Mouse (Mus musculus): ENCODE data around the gene Col24a1. TPM values are rescaled to one million over a fixed set of nuclear protein-coding genes. Genes with fewer than 3 reads are reported as not detected.

Col24a1 gene
- total RNA-seq, 4 experiments from 2014 or later: not detected

DNA sequence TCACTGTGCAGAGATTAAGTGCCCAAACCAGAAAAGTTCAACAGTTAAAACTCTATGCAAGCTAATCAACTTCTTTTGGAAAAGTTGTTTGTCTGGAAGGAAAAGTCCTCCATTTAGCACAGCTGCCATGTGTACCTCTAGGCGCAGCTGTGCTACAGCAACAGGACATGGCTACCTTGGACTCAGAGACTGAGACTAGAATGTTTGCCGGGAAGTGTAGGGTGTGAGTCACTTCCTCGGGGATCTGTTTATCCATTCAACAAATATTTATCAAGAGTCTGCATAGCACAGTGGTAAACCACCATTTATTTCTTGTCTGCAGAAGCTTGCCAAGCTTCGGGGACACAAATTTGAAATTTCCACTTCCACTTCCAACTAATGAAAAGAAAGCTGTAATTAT is 178.8 kb downstream of the Col24a1 start:
- no peak for DNase-seq

DNA sequence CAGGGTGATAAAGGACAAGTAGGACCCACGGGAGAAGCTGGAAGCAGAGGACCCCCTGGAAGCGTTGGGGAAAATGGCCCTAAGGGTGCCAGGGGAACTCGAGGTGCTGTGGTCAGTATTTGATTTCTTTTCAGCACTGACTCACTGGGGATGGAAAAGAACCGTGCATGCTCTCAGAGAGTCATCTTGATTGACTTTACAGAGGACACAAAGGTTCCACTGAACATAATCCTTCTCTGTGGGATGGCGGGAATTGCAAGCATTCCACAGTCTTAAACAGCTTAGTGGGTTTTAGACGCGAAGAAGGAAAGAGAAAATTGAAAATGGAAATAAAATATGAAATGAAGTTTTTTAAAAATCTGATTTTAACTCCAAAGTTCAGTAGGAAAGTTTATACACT is 181.9 kb downstream of the Col24a1 start:
- DNase-seq: no peak

DNA sequence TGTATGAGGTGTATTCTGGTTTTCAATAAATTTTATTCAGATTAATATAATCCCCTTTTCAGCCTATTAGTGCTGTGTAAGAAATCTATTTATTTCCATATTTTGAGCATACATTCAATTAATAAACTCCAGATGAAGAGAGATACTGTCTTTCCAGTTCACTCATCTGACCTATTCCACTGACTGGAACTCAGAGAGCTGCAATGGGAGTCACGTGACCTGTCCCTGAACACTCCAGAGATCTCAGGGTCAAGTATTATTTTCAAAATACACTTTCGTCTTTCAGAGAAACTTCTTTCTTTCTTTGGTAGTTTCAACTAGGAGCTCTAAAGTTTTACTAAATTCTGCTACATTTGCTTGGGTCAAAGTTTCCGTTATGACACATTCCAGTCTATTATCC is 184.4 kb downstream of the Col24a1 start:
- no peak for DNase-seq

DNA sequence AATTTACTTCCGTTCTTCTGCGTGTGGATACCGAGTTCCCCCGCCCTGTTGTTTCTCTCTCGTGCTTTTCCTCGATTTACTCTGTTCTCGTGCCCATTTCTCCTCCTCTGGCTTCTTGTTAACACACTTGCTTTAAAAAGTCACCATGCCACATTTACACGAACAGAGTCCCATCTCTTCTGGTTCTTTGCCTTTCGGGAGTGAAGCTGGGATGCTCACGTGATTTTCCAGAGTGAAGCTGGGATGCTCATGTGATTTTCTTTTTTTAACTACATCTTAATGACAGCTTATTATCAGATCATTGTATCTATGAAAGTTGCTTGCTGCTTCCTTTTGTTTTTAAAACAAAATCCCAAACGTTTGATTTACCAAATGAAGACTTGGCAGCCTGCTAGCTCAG is 184.8 kb downstream of the Col24a1 start:
- DNase-seq: no peak

DNA sequence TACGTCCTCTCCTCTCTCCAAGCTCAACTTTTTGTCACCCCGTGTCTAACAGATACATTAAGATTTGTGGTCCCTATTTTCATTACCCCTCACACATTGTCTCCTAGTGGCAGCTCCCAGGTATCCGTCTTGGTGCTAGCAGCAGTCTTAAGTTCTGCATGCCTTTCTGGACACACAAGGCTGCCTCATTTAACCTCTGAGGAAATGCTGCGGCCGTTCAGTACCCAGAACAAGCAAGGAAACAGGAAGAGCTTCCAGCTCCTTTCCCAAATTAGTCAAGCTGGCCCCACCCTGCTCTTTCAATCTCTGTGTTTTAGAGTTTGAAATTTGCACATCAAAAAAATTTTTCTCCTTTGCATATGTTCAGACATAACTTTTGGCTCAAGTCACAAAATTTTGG is 186.2 kb downstream of the Col24a1 start:
- DNase-seq: no peak

DNA sequence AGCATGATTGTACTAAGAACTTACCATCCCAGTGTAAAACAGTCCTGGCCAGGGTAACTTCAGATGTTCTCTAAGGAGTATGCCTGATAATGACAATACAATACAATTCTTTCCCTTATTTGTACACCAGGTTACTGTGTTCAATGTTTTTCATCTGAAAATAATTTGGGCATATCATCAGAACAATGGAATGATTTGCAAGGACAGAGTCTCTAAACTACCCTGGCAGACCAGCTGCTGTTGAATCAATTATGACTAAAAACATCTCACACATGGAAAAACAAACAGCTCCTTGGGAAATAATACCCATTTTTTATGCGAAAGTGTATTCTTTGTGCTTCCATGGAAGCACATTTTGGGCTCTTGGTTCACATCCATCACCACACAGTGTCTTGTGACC is 198.0 kb downstream of the Col24a1 start:
- DNase-seq: no peak

DNA sequence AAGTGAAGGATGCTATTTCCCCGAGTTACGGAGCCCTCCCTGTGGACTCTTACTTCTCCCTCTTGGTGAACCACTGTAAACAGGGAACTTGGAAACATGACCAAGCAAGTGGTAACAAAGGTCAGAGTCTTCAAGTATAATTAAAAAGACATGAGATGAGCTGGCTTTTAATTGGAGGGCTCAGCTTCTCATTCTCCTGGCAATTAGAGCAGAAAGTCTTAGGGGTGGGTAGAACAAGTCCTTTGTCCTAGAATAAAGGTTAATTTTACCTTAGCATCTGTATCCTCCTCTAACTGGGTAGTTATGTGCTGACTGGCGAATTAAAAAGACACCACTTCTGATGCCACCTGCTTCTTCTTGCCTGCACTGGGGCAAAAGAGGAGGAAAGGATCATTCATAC is 199.1 kb downstream of the Col24a1 start:
- no peak for DNase-seq

DNA sequence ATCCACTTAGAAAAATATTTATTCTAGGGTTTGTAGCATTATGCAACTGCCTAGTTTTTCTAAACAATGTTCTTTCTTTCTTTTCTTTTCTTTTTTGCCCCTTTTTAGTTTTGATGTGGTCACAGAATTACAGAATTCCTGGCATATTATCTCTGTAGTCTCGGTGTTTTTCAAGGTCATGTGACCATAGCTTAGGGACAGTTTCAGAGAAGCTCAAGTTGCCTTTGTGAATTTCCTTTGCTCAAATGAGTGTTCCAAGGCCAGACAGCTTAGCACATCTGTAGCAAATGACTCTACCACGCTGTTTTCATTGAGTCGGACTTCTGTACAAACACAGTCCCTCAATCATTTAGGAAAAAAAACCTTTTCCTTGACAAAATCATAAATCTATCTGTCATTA is 205.9 kb downstream of the Col24a1 start:
- no peak for DNase-seq

DNA sequence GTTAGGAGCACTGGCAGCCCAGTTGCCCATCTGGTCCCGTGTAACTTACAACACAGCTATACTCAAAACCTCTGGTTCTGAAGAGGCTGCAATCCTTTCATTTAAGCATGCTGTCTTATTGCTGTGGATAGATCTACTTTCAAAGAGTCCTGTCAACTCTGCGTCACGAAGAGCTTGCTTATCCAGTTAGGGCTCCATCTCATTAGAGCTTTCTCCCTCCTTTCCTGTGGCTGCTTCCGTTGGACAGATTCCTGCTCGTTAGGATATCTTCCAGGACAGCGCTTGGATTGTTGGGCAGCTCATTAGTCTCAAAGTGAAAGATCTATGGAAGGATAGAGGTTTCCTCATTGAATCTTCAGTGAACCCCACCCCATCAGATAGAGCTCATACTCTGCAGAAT is 206.6 kb downstream of the Col24a1 start:
- no peak for DNase-seq

DNA sequence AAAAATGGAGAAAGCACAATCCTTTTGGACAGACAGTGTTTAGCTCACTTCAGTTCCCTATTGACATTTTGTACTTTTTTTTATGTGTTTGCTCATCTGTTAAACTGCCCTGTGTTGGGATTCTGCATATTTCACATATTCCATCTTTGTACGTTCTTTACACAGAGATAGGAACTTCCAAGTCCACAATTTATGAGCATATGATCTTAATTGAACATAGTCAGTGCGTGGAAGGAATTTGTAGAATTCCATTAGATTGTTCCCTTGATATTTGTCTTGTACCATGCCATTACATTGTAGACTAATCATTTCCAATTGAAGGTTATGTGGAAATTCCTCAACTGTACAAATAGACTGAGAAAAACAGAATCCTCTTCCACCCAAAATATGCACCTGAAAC is 212.6 kb downstream of the Col24a1 start:
- no peak for DNase-seq

DNA sequence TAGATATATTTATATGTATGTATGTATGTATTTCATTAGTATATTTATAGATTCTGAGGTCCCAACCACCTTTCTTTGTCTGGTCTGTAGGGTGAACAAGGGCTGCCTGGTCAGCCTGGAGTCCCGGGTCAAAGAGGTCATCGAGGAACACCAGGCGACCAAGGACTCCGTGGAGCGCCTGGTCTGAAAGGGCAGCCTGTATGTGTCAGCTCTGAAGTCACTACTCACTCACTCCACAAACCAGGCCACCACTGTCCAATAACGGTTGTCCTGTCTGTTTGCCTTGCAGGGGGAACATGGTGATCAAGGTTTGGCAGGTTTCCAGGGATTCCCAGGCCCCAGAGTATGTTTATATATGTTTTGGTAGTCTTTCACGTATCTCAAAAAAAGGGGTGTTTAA is 216.3 kb downstream of the Col24a1 start:
- DNase-seq: no peak

DNA sequence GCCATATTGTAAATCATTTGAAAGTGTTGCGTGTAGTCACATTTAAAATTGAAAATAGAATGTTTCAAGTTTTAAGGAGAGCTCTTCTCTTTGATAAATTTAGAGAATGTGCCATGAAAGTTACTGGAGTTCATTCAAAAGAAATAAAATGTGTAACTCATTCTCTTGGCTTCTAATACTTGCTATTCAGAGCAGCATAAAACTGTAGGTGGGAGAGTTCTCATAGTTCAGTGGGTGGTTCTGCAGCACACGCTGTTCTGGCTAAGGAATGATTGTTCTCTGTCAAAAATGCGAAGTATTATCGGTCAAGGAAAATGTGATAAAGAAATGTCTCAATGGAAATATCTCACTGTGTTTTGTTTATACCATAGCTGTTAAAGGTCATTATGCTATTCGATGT is 221.9 kb downstream of the Col24a1 start:
- no peak for DNase-seq

DNA sequence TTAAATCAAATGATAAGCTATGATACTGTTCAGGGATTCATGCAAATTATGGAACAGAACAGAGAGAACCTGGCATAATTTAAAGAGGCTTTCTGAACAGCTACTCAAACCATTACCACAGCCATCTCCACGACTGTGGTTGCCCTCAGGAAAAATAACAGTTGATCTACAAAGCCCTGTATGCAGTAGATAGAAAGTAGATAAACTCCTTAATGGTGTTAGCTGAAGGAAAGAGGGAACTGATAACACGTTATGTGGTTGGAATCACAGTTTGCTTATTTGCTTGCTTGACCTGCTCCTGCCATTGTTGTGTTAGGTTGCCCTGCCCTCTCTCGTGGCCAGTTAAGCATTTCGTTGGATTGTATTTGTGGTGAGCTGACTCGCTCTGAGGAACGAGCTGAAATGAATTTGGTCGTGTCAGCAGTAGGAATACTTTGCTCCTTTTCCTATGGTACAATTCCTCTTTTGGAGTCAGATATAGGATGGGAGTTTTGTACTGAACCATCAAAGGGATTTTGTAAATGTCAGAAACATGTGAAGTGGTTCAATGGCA is 229.3 kb downstream of the Col24a1 start:
- no peak for DNase-seq

DNA sequence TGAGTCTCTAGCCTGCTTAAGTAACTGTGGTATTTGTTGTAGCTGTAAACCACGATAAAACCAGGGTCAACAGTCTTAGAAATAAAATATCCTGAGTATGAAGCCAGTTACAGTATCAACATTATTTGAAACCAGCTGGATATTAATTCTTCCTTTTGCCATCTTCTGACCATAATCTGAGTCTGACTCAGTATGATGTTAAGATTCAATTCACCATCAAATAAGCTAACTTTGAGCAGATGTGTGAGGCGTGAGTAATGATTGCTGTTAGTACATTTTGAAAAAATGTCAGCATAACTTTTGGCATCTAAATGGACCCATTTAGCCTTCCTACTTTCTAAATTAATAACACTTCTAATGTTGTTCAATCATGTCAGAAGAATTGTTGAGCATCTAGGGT is 230.0 kb downstream of the Col24a1 start:
- no peak for DNase-seq

DNA sequence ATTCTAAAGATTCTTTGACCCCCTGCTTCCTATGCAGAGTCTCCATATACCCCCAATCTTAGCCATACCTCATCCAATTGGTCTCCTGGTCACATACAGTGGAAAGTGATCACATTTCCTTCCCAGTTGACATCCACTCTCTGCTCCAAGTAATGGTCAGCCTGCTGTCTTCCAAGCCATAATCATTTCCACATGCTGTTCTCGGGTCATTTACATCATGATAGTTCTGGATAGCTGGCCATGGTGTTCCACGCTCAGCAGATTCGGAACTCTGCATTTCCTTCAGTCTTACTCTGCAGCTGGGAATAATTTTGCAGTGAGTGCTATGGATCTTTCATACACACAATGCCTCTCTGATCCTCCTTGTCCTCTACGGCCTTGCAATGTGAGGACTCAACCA is 233.0 kb downstream of the Col24a1 start:
- no peak for DNase-seq

DNA sequence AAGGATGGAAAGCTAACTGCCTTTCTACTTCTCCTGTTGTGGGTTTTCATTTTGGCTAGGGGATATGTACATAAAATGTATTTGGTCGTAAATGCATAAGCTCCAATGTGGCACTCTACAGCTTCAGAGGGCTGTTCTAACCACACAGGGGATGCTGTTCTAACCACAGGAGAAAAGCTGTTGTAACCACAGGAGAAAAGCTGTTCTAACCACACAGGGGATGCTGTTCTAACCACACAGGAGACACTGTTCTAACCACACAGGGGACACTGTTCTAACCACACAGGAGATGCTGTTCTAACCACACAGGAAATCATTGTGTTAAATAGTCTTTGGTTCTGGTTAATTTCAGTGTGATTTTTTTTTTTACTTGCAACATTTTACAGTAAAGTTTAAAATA is 245.6 kb downstream of the Col24a1 start:
- DNase-seq: no peak

DNA sequence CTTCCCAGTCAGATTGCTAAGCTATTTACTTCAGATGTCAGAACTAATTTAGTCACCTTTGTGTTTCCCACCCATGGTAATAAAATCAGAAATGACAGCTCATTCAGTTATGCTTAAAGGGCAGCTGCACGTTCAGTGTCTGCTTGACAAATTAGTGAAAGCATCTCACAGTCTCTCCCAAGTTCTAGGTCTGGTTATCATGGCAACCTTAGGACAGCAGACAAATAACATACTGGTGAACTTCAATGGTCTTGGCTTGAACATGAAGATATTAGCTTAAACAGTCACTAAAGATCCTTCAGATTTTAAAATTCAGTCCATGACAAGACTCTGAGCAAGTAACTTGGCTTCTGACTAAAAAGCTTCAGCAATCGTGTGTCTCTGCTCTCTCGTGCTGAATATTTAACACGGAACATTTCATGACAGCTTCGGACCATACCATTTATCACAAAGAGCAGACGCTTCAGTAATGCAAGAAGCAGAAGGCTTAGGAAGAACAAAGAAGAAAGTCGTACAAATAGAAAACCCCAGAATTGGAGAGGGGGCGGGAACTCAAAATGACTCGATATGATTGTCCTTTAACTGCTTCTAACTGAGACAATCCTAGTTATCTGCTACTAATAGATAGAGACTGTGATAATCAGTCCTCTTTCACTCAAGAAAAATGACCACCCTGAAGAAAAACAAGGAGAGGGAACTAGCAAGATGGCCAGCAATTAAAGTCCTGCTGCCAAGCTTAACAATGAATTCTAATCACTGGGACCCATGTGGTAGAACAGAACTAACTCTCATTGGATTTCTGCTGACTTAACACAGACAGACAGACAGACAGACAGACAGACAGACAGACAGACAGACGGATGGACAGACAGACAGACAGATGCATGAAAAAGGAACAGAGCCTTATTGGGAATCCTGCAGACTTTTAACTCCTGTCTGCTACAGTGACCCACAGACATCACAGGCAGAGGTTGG is 256.5 kb downstream of the Col24a1 start:
- DNase-seq: no peak

DNA sequence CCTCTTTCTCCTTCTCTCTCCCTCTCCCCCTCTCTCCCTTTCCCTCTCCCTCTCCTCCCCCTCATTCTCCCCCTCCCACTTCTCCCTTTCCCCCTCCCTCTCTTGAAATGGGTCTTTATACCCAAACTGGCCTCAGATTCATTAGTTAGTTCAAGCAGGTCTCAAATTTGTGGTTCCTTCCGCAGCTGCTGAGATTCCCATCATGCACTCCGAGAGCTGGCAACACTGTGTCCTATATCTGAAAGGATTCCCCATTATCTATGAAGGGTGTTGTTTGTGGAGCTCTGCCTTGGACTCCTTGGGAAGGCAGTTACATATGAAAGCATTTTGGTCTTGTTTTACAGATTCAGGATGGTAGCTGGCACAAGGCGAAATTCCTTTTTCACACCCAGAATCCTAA is 257.9 kb downstream of the Col24a1 start:
- no peak for DNase-seq

DNA sequence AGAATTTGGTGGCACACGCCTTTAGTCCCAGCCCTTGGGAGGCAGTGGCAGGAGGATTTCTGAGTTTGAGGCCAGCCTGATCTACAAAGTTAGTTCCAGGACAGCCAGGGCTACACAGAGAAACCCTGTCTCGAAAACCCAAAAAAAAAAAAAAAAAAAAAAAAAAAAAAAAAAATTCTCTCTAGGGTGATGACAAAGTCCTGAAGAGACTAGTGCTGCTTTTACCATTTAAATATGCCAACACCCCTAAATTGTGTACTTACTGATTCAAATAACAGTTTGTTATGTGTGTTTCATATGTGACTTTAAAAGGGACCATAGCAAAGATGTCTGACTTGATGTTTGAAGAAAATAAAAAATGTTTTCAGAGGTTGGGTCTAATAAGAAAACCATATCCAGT is 262.1 kb downstream of the Col24a1 start:
- DNase-seq: no peak

DNA sequence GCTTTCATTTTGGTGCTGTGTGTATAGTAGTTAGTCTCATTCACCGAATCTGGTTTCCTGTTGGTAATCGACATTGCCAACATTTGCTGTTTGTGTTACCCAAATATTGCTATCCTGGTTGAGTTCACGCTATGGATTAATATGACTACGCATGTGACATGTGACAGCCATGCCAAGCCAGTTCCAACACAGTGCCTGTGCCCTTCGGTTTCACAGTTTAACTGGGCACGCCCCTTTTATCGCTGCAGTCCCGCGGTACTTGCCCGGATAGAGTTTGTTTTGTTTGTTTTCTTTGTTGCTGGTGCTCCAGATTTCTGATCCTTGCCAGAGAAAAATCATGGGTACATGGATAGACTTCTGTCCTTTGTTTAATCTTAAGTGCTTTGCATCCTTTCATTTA is 263.9 kb downstream of the Col24a1 start:
- no peak for DNase-seq

DNA sequence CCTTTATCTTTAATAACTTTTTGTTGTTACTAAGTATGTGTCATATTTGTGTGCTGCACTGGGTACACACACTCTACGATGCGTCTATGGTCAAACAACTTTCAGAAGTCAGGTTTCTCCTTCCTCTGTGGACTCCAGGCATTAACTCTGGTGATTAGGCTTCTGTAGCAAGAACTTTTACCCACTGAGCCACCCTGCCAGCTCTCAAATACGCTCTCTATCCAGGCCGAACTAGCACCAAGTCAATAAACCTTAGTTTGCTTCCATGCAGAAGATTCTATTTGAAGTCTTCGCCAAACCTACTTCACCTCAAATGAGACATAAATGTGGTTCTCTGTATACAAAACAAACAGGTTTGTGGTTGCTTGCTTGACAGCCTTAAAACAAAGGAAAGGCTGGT is 267.4 kb downstream of the Col24a1 start:
- no peak for DNase-seq

DNA sequence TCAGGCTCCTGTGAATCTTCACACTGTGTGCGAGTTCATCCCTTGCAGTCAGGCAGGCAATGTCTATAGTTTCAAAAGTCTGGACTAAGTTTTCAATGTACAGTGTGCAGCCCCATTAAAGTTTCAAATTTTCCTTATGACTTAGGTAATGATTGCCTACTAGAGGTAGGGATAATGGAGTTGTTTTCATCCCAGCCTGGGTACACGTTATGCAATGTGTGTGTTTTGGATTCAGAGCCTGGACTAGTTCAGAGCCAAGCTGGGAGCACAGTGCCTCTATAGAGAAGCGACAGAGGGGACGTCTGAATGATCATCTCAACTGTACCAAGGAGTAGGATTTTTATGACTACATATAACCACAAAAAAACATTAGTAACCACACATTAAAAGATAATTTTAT is 267.8 kb downstream of the Col24a1 start:
- no peak for DNase-seq

DNA sequence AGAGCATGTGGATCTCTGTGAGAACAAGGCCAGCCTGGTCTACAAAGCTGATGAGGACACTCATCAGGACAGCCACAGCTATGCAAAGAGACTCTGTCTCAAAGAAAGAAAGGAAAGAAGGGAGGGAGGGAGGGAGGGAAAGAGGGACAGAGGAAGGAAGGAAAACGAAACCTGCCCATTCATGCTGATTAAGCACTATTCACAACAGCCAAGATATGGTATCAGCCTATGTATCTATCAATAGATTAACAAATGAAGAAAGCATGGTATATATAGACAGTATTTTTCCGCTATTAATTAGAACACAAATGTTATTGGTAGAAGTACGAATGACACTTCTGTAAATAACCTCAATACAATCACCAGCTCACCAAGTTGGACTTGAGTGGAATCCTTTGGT is 282.2 kb downstream of the Col24a1 start:
- no peak for DNase-seq

DNA sequence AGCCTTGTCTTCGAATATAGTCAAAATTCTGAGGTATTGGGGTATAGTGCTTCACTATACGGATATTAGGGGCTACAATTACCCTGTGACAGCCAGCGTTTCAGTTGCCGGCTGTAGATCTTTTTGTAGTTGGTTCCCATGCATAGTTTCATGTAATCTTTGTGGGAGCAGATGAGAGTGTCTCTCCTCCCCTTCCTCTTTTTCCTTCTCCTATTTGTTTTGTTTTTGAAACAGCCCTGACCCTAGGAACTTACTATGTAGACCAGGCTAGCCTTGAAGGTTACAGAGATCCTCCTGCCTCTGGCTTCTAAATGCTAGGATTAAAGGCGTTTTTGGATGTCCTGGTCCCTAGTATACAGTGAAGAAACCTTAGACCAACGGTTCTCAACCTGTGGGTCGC is 283.1 kb downstream of the Col24a1 start:
- no peak for DNase-seq

Data from adrenal gland, adult 8-10 months (tissue).